Mouse (Mus musculus) brain, adult 2 months (tissue): ENCODE results near the gene 4930519G04Rik.
"Not testable (repeated sequence)": the region's sequence is repeated elsewhere in the genome, so short reads cannot be mapped to it uniquely, and the experiment has no call there.

Source experiments
- DNase-seq: peaks from one replicate; pipeline ENCODE4 v3.0.0; 2011; ENCODE audit warnings: low read depth, low spot score

Gene 4930519G04Rik

DNA sequence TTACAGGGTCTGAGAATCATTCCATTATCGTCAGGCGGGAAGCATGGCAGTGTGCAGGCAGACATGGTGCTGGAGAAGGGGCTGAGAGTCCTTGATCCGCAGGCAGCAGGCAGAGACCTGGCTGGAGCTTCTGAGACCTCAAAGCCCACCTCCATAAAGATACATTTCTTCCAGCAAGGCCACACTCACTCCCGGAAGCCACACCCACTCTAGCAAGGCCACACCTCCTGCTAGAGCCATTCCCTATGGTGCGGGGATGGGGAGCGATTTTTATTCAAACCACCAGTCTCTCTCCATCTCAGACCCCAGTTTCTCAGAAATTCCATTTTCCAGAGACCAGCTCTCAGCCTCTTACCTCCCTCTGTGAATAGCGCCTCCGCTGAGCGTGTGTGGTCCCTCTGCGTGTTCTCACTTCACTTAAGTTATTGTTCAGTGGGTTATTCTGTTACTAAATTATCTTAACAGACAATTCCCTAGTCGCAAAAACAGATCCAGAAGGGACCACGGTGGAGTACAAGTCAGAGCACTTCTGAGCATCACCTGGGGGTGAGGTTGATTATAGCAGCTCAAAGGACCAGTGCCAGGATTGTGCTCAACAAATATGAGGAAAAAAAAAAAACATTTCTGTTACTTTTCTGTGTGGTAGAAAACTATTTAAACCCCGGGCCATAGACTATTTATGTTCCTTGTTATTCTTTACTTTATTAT is 55.3 kb downstream of the 4930519G04Rik start:
- no peak for DNase-seq

DNA sequence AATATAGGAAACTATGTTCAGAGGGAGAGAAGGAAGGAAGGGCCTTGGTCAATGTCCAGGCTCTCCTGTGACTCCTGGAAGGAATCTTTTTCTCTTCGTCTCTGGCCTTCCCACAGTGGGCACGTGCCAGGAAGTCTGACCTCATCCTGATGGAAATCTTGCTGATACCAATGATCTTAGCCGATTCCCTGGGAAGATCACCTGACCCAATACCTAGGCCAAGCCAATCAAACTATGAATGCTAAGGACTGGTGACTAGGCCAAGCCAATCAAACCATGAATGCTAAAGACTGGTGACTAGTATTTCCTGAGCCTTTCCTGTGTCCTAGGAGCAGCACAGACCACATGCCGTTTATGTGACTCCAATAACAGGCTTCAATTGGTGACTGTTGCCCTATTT is 60.2 kb downstream of the 4930519G04Rik start:
- no peak for DNase-seq

GRCm38 (mm10) chr5:114914855-114915254 is 61.4 kb downstream of the 4930519G04Rik start:
- peak; percentile 70 for DNase-seq

DNA sequence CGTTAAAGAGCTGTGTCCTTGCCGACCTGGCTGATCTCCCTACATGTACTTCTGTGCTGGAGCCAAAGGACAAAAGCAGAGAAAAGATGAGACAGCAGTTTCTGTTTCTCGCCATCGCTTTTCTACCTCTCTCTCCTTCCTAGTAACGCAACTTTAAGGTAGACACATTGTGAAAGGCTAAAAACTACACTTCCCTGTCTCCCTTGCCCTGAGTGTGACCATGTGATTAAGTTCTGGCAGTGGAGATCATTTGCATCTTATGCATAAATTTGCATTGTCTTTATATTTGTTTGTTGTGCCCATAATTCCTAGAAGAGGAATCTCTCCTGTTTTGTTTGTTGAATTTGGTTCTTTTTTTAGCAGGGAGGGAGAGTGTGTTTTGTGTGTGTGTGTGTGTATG is 62.4 kb downstream of the 4930519G04Rik start:
- DNase-seq: no peak

- DNase-seq: no peak
Measured at GRCm38 (mm10) chr5:114916777-114917176, 63.3 kb downstream of the 4930519G04Rik start.

GRCm38 (mm10) chr5:114917357-114917756 is 63.9 kb downstream of the 4930519G04Rik start:
- DNase-seq: not testable (repeated sequence)

- DNase-seq: peak; percentile 35
Measured at GRCm38 (mm10) chr5:114921551-114922365, 68.3 kb downstream of the 4930519G04Rik start.

DNA sequence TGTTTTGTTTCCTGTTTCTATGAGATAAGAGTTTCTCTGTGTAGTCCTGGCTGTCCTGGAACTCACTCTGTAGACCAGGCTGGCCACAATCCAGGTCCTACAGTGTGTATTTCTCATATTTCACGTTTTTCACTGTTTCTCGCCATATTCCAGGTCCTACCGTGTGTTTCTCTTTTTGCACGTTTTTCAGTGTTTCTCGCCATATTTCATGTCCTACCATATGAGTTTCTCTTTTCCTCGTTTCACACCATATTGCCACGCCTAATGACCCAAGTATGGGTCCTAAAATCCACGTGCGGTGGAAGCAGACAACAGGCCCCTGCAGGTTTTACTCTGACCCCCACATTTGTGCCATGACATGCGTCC is 68.9 kb downstream of the 4930519G04Rik start:
- DNase-seq: no peak

GRCm38 (mm10) chr5:114922998-114923473 is 69.6 kb downstream of the 4930519G04Rik start, which contains the start of gene Oasl1:
Oasl1 (plus strand) TSS chr5:114923240.
- no peak for DNase-seq

DNA sequence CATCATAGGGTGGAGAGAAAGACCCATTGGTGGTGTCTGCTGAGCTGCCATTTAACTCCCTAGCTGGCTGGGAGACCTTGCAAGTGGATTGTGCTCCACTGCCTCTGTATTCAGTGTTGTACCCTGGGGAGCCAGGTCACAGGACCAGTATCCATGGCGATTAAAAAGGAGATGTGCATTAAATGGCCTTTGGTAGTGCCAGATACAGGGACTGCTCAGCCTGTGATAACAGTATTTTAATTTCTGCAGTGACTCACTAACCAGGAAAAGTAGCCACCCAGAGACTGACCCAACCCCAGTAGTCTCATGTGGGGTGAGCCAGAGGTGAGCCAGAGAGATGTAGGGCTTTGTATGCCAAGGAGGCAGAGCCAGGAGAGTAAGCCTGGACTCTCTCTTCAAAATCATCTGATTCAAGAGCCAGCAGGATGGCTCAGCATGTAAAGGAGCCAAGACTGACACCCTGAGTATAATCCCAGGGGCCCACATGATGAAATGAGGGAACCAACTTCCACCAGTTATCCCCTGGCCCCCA is 72.8 kb downstream of the 4930519G04Rik start:
- DNase-seq: no peak

DNA sequence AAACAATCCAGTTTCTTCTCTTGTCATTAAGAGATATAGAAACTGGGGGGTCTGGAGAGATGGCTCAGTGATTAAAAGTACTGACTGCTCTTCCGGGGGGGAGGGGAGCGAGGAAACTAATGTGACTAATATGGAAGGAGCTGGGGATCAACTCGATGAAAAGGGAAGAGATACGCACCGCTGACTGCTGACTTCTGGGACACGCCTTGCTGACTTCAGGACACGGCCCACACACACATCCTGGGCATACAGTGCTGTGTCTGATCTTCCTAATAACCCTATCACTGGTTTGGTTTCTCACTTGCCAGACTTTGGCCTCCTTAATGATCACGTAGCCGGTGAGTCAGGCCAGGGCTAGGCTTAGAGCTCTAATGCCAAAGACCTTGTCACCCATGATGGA is 73.3 kb downstream of the 4930519G04Rik start:
- DNase-seq: no peak

GRCm38 (mm10) chr5:114931626-114932025 is 78.2 kb downstream of the 4930519G04Rik start:
- no peak for DNase-seq

GRCm38 (mm10) chr5:114933206-114933605 is 79.7 kb downstream of the 4930519G04Rik start:
- DNase-seq: no peak
